In genomic region chr1:180641137-180641517, GRCm38 (mm10) we compare ENCODE assay signal across 8 mouse cellular contexts. TPM values are rescaled to one million over a fixed set of nuclear protein-coding genes. Genes with fewer than 3 reads are reported as not detected.
DNase-seq lines count a peak whose midpoint lies in the region; ATAC-seq and TF ChIP-seq lines count a peak whose summit lies in the region.

TSS of gene Lin9 (plus strand) at chr1:180641150.

- peak within 1 kb of the TSS; percentile 99 for H3K9ac ChIP-seq in ES-E14 (ENCODE audit: insufficient read depth, low read depth, low read length, poor library complexity, severe bottlenecking)
- H3K9ac ChIP-seq in forebrain, embryonic 16.5 days (replicated peaks; ENCODE audit: low read depth, low read length) = peak within 1 kb of the TSS; percentile 95
- peak within 1 kb of the TSS; percentile 97 for H3K9ac ChIP-seq in lung, embryonic 15.5 days

- ATAC-seq in forebrain, embryonic 16.5 days = peak; percentile 94
- peak; percentile 92 for ATAC-seq in lung, embryonic 15.5 days (ENCODE audit: borderline replicate concordance, extremely low read depth, low FRiP score, low TSS enrichment)

- H3K27me3 ChIP-seq in forebrain, embryonic 16.5 days (replicated peaks; ENCODE audit: control insufficient read depth, insufficient read depth, low read length) = no peaks in the 10 kb centered on the region
- no peaks in the 10 kb centered on the region for H3K27me3 ChIP-seq in lung, embryonic 15.5 days

- peak within 1 kb of the TSS; percentile 91 for H3K27ac ChIP-seq in ES-E14 (ENCODE audit: insufficient read depth, low read depth, low read length, poor library complexity, severe bottlenecking)
- peak within 1 kb of the TSS; percentile 92 for H3K27ac ChIP-seq in forebrain, embryonic 16.5 days (ENCODE audit: low read length)
- H3K27ac ChIP-seq in lung, embryonic 15.5 days = peak within 1 kb of the TSS; percentile 87

- H3K4me1 ChIP-seq in ES-E14 (ENCODE audit: control insufficient read depth in 2 of 2, insufficient read depth in 2 of 2, low read length in 2 of 2, poor library complexity in 1 of 2) = peaks cover 2 to 4% of the 10 kb centered on the region in 2 experiments; a peak in 1 of 4 replicates
- H3K4me1 ChIP-seq in forebrain, embryonic 16.5 days (replicated peaks; ENCODE audit: control insufficient read depth, insufficient read depth, low read length) = peaks cover 18% of the 10 kb centered on the region
- peaks cover 26% of the 10 kb centered on the region for H3K4me1 ChIP-seq in lung, embryonic 15.5 days

- peak within 1 kb of the TSS; percentile 89 to 100 for H3K4me3 ChIP-seq in ES-E14 (ENCODE audit: insufficient read depth in 1 of 2, low read depth in 1 of 2, low read length in 2 of 2, poor library complexity in 1 of 2, severe bottlenecking in 1 of 2)
- H3K4me3 ChIP-seq in forebrain, embryonic 16.5 days (replicated peaks; ENCODE audit: low read length) = peak within 1 kb of the TSS; percentile 98
- H3K4me3 ChIP-seq in lung, embryonic 15.5 days = peak within 1 kb of the TSS; percentile 94

- WGBS in forebrain, embryonic 16.5 days = 0% methylated on average over 39 of the region's 47 CpGs
- WGBS in lung, embryonic 15.5 days = under 1% methylated on average over 43 of the region's 47 CpGs

- peak; percentile 86 for DNase-seq in ES-E14 (ENCODE audit: low read depth, low spot score)
- peak; percentile 83 for DNase-seq in cerebellum, adult 11-12 months
- DNase-seq in heart, postnatal 4 days = peak; percentile 94
- DNase-seq in layer of hippocampus, adult 8-10 months (ENCODE audit: low spot score in 2 of 2) = peak; percentile 77 to 82
- DNase-seq in ovary, adult 18-20 months (ENCODE audit: low spot score) = peak; percentile 79
- peak; percentile 93 for DNase-seq in thymus, postnatal 0 days (ENCODE audit: low spot score)

- H3K9me3 ChIP-seq in ES-E14 (ENCODE audit: control insufficient read depth, insufficient read depth, low read depth, low read length) = no peaks in the 10 kb centered on the region
- H3K9me3 ChIP-seq in forebrain, embryonic 16.5 days (ENCODE audit: control insufficient read depth, low read length) = no peaks in the 10 kb centered on the region
- H3K9me3 ChIP-seq in lung, embryonic 15.5 days = no peaks in the 10 kb centered on the region

- in situ Hi-C loops in ES-E14 (cut with MboI; ENCODE audit: low sequenced_read_pairs in 2 of 2, unreplicated experiment in 2 of 2) = no loop called here

- H3K4me2 ChIP-seq in forebrain, embryonic 16.5 days (ENCODE audit: low read length) = peak within 1 kb of the TSS; percentile 83
- H3K4me2 ChIP-seq in lung, embryonic 15.5 days = peak within 1 kb of the TSS; percentile 82

- H3K36me3 ChIP-seq in ES-E14 (ENCODE audit: control insufficient read depth, insufficient read depth, low read length, poor library complexity, severe bottlenecking) = no peaks in the 10 kb centered on the region
- H3K36me3 ChIP-seq in forebrain, embryonic 16.5 days (ENCODE audit: control insufficient read depth, insufficient read depth) = no peaks in the 10 kb centered on the region
- H3K36me3 ChIP-seq in lung, embryonic 15.5 days = 0 out of 2 replicates have a peak, but pooled peaks cover 6% of the 10 kb centered on the region

TF ChIP-seq in ES-E14, 5 proteins besides CTCF, POLR2A, EP300 and RAD21:
- TF ChIP-seq HCFC1 (IDR thresholded peaks at IDR 0.05; ENCODE audit: borderline replicate concordance, insufficient read depth, low read length) (peak; percentile 66; the same call in 1 of the 2 replicates), MAFK (IDR thresholded peaks at IDR 0.05; ENCODE audit: insufficient read depth, low read depth, low read length) (no peak)

RNA-seq across cellular contexts. Expression of gene Lin9, which starts in this region (rescaled TPM):
- 14.3 and 15.9 TPM in 2 replicates for total RNA-seq in ES-E14 (2012; rRNA removed)
- polyA plus RNA-seq in forebrain, embryonic 16.5 days (2015; fragmentation: Nextera tagmentation; extraction: Ambion mirVana) = 16.2 and 17.7 TPM in 2 replicates
- total RNA-seq in heart, postnatal 4 days (2021) = 10 to 100 TPM; 11.3 to 12.0 TPM
- 1 to 10 TPM; 2.7 to 4.6 (median 3.6) TPM for total RNA-seq in layer of hippocampus, adult 8-10 months (2022)
- polyA plus RNA-seq in lung, embryonic 15.5 days (2015; fragmentation: Nextera tagmentation; extraction: Ambion mirVana) = 20.5 and 21.4 TPM in 2 replicates
- 22.6 and 22.9 TPM in 2 replicates for polyA plus RNA-seq in thymus, postnatal 0 days (2015; fragmentation: Nextera tagmentation; extraction: Ambion mirVana)

Comparison
In these comparisons a context has a peak if more than half of its experiments do, and no peak if none do; other contexts are left out.
1. Peak in every context shown above with its lines: DNase-seq, ATAC-seq, H3K4me3 ChIP-seq and H3K27ac ChIP-seq.